Mouse (Mus musculus): ENCODE results near the gene Galnt16. TPM values are rescaled to one million over a fixed set of nuclear protein-coding genes. Genes with fewer than 3 reads are reported as not detected.
A peak's percentile ranks its signal among the peaks of the same experiment; 100 is the strongest.

Galnt16 gene
- total and polyA plus RNA-seq, 2 experiments from 2014 or later, result 28.2 to 67.9 TPM

DNA sequence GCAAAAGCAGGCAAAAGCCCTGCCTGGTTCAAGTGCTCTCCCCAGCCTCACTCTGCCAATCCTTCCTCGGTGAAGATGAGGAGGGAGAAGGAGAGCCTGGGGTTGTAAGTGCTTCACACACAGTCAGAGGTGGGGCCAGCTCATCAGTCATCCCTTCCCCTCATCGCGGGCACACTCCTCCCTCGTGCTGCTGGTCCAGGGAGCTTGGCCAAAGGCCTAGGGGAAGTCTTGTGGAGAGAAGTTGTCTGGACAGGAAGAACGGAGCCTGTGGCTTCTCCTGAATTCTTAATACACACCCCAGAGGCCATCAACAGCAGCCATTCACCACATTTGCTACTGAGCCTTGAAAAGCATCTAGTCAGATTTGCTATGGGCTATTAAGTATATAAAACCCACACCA is 63.3 kb downstream of the Galnt16 start:
- Histone ChIP-seq H3K4me3 (ENCODE audit: low read length) (no peak overlapping the region), H3K27me3 (ENCODE audit: insufficient read depth, low read length) (no peaks in the 10 kb centered on the region), H3K4me2 (ENCODE audit: low read depth, low read length) (no peak overlapping the region), H3K9me3 (ENCODE audit: low read length) (no peaks in the 10 kb centered on the region), H3K27ac (no peak overlapping the region), H3K9ac (replicated peaks; ENCODE audit: low read length) (no peak overlapping the region), H3K36me3 (ENCODE audit: insufficient read depth, low read length) (no peaks in the 10 kb centered on the region; the same call in 1 of the 2 replicates), H3K4me1 (ENCODE audit: insufficient read depth, low read length) (no peaks in the 10 kb centered on the region)
- no peak for TF ChIP-seq CTCF (IDR thresholded peaks at IDR 0.05; ENCODE audit: low read depth)
- no peak for DNase-seq (ENCODE audit: low spot score)
- 47% methylated on average over 5 of the region's 5 CpGs for WGBS
- ATAC-seq, result no peak

DNA sequence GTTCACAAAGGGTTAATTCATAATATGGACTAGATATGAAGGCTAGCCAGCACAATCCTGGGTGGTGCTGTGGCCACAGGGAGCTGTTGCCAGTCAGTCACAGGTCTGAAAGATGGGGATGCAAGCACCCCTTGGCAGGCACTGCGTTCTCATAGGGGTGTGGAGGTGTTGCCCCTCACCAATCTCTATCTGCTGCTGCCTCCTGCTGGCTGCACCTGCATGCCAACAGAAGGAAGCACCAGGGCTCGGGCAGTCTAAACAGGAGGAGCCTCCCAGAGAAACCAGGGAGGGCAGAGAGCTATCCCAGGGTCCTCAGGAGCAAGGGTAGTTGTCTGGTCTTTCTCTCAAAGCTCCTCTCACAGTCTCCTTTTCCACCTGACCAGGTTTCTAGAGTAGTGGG is 66.9 kb downstream of the Galnt16 start:
- no peaks in the 10 kb centered on the region for H3K9me3 ChIP-seq (ENCODE audit: low read length)
- no peak overlapping the region for H3K27ac ChIP-seq
- WGBS, result 40% methylated on average over 2 of the region's 2 CpGs
- H3K4me1 ChIP-seq (ENCODE audit: insufficient read depth, low read length), result no peaks in the 10 kb centered on the region
- DNase-seq (ENCODE audit: low spot score) (peak; percentile 32), ATAC-seq (no peak)
- H3K27me3 ChIP-seq (ENCODE audit: insufficient read depth, low read length), result no peaks in the 10 kb centered on the region
- H3K36me3 ChIP-seq (ENCODE audit: insufficient read depth, low read length), result no peaks in the 10 kb centered on the region; the same call in 1 of the 2 replicates
- H3K4me3 ChIP-seq (ENCODE audit: low read length), result no peak overlapping the region
- TF ChIP-seq CTCF (IDR thresholded peaks at IDR 0.05; ENCODE audit: low read depth), result peak; percentile 54
- H3K4me2 ChIP-seq (ENCODE audit: low read depth, low read length), result no peak overlapping the region
- H3K9ac ChIP-seq (replicated peaks; ENCODE audit: low read length), result no peak overlapping the region

DNA sequence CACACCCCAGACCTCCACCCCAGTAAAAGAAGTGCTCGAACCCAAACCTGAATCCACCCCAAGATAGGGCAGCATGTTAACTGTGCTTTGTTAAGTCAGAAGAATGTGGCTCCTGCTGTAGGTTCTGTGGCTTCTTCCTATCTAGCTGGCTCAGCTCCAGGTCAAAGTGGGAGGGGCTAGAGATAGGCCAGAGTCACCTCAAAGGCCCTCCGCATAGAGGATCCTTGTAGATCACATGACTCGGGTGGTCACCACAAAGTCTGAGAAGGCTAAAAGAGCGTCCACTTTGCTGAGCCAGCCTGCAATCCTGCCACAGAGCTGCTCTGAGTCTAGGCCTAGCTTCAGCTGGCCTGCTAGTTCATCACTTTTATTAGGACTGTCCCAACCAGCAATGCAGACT is 76.1 kb downstream of the Galnt16 start:
- no peak for TF ChIP-seq CTCF (IDR thresholded peaks at IDR 0.05; ENCODE audit: low read depth)
- ATAC-seq (no peak), DNase-seq (ENCODE audit: low spot score) (no peak)
- Histone ChIP-seq H3K27me3 (ENCODE audit: insufficient read depth, low read length) (no peaks in the 10 kb centered on the region), H3K4me3 (ENCODE audit: low read length) (no peak overlapping the region), H3K9me3 (ENCODE audit: low read length) (no peaks in the 10 kb centered on the region), H3K36me3 (ENCODE audit: insufficient read depth, low read length) (no peaks in the 10 kb centered on the region), H3K9ac (replicated peaks; ENCODE audit: low read length) (no peak overlapping the region), H3K27ac (no peak overlapping the region), H3K4me2 (ENCODE audit: low read depth, low read length) (no peak overlapping the region), H3K4me1 (ENCODE audit: insufficient read depth, low read length) (no peaks in the 10 kb centered on the region; the same call in 1 of the 2 replicates)
- WGBS, result 92% methylated on average over 4 of the region's 4 CpGs

DNA sequence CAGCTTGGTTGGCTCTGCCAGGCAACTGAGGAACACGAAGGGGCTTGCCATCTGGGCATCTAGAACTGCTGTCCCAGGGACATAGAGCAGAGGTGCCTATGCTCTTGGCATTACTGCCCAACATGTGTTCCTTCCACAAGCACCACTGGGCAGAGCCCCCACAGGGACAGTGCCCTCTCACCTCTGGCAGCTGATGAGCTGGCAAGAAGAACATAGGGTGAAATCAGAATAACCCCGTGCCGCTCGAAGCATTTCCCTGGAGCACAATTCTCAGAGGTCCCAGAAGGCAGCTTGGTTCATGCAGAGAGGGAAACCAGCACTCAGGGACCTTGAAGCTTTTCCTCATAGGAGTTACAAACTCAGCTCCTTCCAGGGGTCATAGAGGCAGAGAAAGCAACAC is 76.7 kb downstream of the Galnt16 start:
- ATAC-seq (no peak), DNase-seq (ENCODE audit: low spot score) (no peak)
- no peaks in the 10 kb centered on the region for H3K36me3 ChIP-seq (ENCODE audit: insufficient read depth, low read length)
- no peaks in the 10 kb centered on the region for H3K9me3 ChIP-seq (ENCODE audit: low read length)
- H3K27ac ChIP-seq, result no peak overlapping the region
- no peak overlapping the region for H3K4me3 ChIP-seq (ENCODE audit: low read length)
- no peak overlapping the region for H3K4me2 ChIP-seq (ENCODE audit: low read depth, low read length)
- no peak for TF ChIP-seq CTCF (IDR thresholded peaks at IDR 0.05; ENCODE audit: low read depth)
- no peaks in the 10 kb centered on the region for H3K27me3 ChIP-seq (ENCODE audit: insufficient read depth, low read length)
- H3K9ac ChIP-seq (replicated peaks; ENCODE audit: low read length), result no peak overlapping the region
- WGBS, result 78% methylated on average over 4 of the region's 4 CpGs
- H3K4me1 ChIP-seq (ENCODE audit: insufficient read depth, low read length), result no peaks in the 10 kb centered on the region; the same call in 1 of the 2 replicates

DNA sequence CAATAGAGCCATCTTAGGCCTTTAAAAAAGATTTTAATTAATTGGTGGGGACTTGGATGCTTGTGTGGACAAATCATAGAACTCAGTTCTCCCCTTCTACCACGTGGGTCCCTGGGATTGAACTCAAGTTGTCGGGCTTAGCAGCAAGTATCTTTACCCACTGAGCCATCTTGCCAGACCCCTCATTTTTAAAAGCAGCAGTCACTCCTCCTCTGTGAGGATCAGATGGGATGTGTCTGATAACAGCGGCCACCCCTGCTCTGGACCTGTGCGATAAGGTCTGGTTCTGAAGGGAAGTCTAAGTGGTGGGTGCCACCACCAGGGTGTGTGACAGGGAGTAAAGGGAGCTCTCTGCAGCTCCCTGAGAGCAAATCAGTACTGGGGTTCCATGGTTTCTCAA is 77.5 kb downstream of the Galnt16 start:
- no peaks in the 10 kb centered on the region for H3K36me3 ChIP-seq (ENCODE audit: insufficient read depth, low read length)
- TF ChIP-seq CTCF (IDR thresholded peaks at IDR 0.05; ENCODE audit: low read depth), result no peak
- no peak overlapping the region for H3K4me2 ChIP-seq (ENCODE audit: low read depth, low read length)
- H3K4me3 ChIP-seq (ENCODE audit: low read length), result no peak overlapping the region
- DNase-seq (ENCODE audit: low spot score), result no peak
- no peak overlapping the region for H3K9ac ChIP-seq (replicated peaks; ENCODE audit: low read length)
- H3K27ac ChIP-seq, result no peak overlapping the region
- H3K9me3 ChIP-seq (ENCODE audit: low read length), result no peaks in the 10 kb centered on the region
- WGBS, result 96% methylated on average over 4 of the region's 4 CpGs
- no peak for ATAC-seq
- no peaks in the 10 kb centered on the region for H3K27me3 ChIP-seq (ENCODE audit: insufficient read depth, low read length)
- H3K4me1 ChIP-seq (ENCODE audit: insufficient read depth, low read length), result no peaks in the 10 kb centered on the region; the same call in 1 of the 2 replicates

DNA sequence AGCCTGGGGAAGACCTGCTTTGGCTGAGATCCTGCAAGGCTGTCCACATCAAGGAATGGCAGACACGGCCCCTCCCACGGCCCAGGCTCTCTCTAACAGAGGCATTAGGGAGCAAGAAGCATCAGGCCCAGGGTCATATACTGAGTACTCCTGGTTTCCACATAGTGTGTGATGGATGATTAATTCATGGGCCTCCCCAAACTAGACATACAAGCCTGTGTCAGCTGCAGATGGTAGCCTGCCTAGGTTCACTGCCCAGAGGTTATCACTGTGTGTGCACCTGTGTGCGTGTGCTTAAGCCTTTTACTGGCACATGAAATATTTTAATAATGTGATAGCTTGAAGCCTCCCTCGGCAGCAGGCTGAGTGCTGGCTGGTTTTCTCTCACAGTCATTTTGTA is 77.9 kb downstream of the Galnt16 start:
- Histone ChIP-seq H3K9ac (replicated peaks; ENCODE audit: low read length) (no peak overlapping the region), H3K4me1 (ENCODE audit: insufficient read depth, low read length) (no peaks in the 10 kb centered on the region; the same call in 1 of the 2 replicates), H3K4me2 (ENCODE audit: low read depth, low read length) (no peak overlapping the region), H3K27ac (no peak overlapping the region), H3K27me3 (ENCODE audit: insufficient read depth, low read length) (no peaks in the 10 kb centered on the region), H3K4me3 (ENCODE audit: low read length) (no peak overlapping the region), H3K9me3 (ENCODE audit: low read length) (no peaks in the 10 kb centered on the region), H3K36me3 (ENCODE audit: insufficient read depth, low read length) (no peaks in the 10 kb centered on the region)
- no peak for TF ChIP-seq CTCF (IDR thresholded peaks at IDR 0.05; ENCODE audit: low read depth)
- DNase-seq (ENCODE audit: low spot score) (no peak), ATAC-seq (no peak)
- 80% methylated on average over 4 of the region's 4 CpGs for WGBS

DNA sequence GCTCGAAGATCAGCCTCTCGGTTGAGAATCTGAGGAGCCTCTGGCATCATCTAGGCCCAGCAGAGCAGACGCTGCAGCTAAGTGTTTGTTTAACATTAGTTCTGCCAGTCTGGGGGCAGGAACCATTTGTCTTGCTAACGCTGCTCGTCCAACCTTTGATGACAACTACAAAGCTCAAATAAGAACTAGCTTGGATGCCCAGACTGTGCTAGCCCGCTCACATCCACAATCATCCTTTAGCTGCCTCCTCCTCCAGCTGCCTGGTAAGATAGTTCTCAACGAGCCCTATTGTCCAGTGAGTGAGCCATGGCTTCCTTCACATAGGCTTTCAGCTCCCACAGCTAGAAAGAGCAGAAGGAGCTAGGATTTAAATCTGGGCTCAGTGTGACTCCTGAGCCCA is 80.2 kb downstream of the Galnt16 start:
- 20% methylated on average over 7 of the region's 7 CpGs for WGBS
- no peak overlapping the region for H3K4me3 ChIP-seq (ENCODE audit: low read length)
- no peaks in the 10 kb centered on the region; the same call in 1 of the 2 replicates for H3K4me1 ChIP-seq (ENCODE audit: insufficient read depth, low read length)
- no peaks in the 10 kb centered on the region for H3K27me3 ChIP-seq (ENCODE audit: insufficient read depth, low read length)
- TF ChIP-seq CTCF (IDR thresholded peaks at IDR 0.05; ENCODE audit: low read depth), result no peak
- no peak overlapping the region for H3K4me2 ChIP-seq (ENCODE audit: low read depth, low read length)
- no peaks in the 10 kb centered on the region for H3K9me3 ChIP-seq (ENCODE audit: low read length)
- ATAC-seq (no peak; the same call in 1 of the 2 replicates), DNase-seq (ENCODE audit: low spot score) (no peak)
- no peak overlapping the region for H3K9ac ChIP-seq (replicated peaks; ENCODE audit: low read length)
- H3K36me3 ChIP-seq (ENCODE audit: insufficient read depth, low read length), result no peaks in the 10 kb centered on the region
- H3K27ac ChIP-seq, result peak overlapping the region; percentile 52; the same call in 1 of the 2 replicates
